ENCODE assay signal across 8 mouse cellular contexts in the genomic region with DNA sequence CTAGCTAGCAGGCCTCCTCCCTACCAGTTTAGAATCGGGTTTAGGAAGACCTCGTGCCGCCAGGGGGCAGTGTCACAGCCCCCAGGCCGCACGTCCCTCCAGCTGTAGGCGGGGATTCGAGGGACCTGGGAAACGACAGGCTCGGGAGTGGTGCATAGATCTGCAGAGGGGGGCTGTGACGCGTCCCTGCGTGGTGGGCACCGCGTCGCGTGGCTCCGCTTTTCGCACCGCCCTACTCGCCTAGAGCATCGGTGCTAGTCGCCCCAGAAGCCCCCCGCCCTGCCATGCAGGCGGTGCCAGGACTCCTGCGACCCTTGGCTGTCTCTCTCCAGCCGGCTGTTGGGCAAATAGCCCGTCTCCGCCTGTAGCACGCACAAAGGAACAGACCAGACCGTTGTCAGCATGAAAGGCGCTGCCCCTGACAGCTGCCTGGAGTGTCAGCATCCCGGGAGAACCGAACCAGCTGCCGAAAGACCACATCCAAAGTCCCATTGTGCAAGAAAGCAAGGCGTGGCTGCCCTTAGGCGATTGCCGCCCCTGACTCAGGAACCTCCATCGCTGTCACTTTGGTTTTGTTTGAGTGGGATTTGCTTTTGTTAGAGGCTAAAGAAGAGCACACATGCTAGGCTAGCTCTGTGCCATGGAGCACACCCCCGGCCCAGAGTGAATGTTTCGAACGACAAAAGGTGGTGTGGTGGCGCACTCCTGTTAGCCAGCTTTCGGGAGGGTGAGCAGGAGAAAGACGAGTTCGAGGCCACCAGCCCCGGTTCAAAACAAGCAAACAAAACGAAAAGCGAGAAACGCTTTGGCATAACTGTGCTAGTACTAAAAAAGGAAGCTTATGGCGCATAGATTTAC. TPM values are rescaled to one million over a fixed set of nuclear protein-coding genes. Genes with fewer than 3 reads are reported as not detected.
DNase-seq lines count a peak whose midpoint lies in the region; ATAC-seq lines count a peak whose summit lies in the region.

No protein-coding gene starts in this region.

- DNase-seq in R1 (ENCODE audit: low read depth, low spot score) = peak; percentile 93
- peak; percentile 96 to 98 for DNase-seq in cerebellum, postnatal 10 days
- DNase-seq in frontal cortex, postnatal 25 days (ENCODE audit: low spot score in 2 of 2) = peak; percentile 76 to 86
- peak; percentile 93 for DNase-seq in hindbrain, embryonic 14.5 days (ENCODE audit: low spot score)
- DNase-seq in layer of hippocampus, postnatal 36 days = peak; percentile 88 to 92
- DNase-seq in lung, postnatal 25 days (ENCODE audit: low spot score) = peak; percentile 86
- peak; percentile 87 for DNase-seq in retina, adult 2 months (ENCODE audit: low read depth, low spot score)
- DNase-seq in thymus, postnatal 25 days = peak; percentile 85

- H3K27me3 ChIP-seq in hindbrain, embryonic 14.5 days (ENCODE audit: control insufficient read depth, insufficient read depth, low read length) = no peaks in the 10 kb centered on the region

- H3K9ac ChIP-seq in hindbrain, embryonic 14.5 days = peak overlapping the region; percentile 66

- no peaks in the 10 kb centered on the region for H3K36me3 ChIP-seq in hindbrain, embryonic 14.5 days (replicated peaks; ENCODE audit: control insufficient read depth, insufficient read depth)

- H3K4me2 ChIP-seq in hindbrain, embryonic 14.5 days (replicated peaks) = peak overlapping the region; percentile 81

- peak; percentile 97 for ATAC-seq in hindbrain, embryonic 14.5 days (ENCODE audit: low FRiP score)

- peak overlapping the region; percentile 96 for H3K27ac ChIP-seq in hindbrain, embryonic 14.5 days

- H3K4me1 ChIP-seq in hindbrain, embryonic 14.5 days (replicated peaks; ENCODE audit: control insufficient read depth, insufficient read depth, low read length) = peaks cover 24% of the 10 kb centered on the region

- WGBS in hindbrain, embryonic 14.5 days = 1% methylated on average over 50 of the region's 50 CpGs

- H3K9me3 ChIP-seq in hindbrain, embryonic 14.5 days (ENCODE audit: control insufficient read depth, low read length) = no peaks in the 10 kb centered on the region

- H3K4me3 ChIP-seq in hindbrain, embryonic 14.5 days (replicated peaks; ENCODE audit: low read length) = peak overlapping the region; percentile 34

RNA-seq across cellular contexts. Expression of a gene that starts 0.6 kb away (rescaled TPM):
- 3.8 and 5.6 TPM in 2 replicates for polyA plus RNA-seq in hindbrain, embryonic 14.5 days (2014; fragmentation: Nextera tagmentation; extraction: Ambion mirVana)
- 10 to 100 TPM; 15.5 to 19.6 TPM for total RNA-seq in layer of hippocampus, postnatal 36 days (2021)

RNA-seq across cellular contexts. Expression of a gene that starts 15.2 kb away (rescaled TPM):
- 126 and 129 TPM in 2 replicates for polyA plus RNA-seq in hindbrain, embryonic 14.5 days (2014; fragmentation: Nextera tagmentation; extraction: Ambion mirVana)
- 10 to 100 TPM; 42.3 to 46.3 TPM for total RNA-seq in layer of hippocampus, postnatal 36 days (2021)

RNA-seq across cellular contexts. Expression of a gene that starts 15.2 kb away (rescaled TPM):
- polyA plus RNA-seq in hindbrain, embryonic 14.5 days (2014; fragmentation: Nextera tagmentation; extraction: Ambion mirVana) = 88.3 and 91.9 TPM in 2 replicates
- total RNA-seq in layer of hippocampus, postnatal 36 days (2021) = 10 to 100 TPM; 51.5 to 53.2 TPM

RNA-seq across cellular contexts. Expression of a gene that starts 54.5 kb away (rescaled TPM):
- polyA plus RNA-seq in hindbrain, embryonic 14.5 days (2014; fragmentation: Nextera tagmentation; extraction: Ambion mirVana) = 0.17 and 0.22 TPM in 2 replicates
- under 1 TPM; 0.12 to 0.15 TPM for total RNA-seq in layer of hippocampus, postnatal 36 days (2021)

Comparison
In these comparisons a context has a peak if more than half of its experiments do, and no peak if none do; other contexts are left out.
1. Peak in every context shown above with its lines: DNase-seq, ATAC-seq, H3K4me3 ChIP-seq and H3K27ac ChIP-seq.